Mouse (Mus musculus) urinary bladder, postnatal 10 days (tissue): ENCODE data around the gene Myo15.
"Not testable (repeated sequence)": the region's sequence is repeated elsewhere in the genome, so short reads cannot be mapped to it uniquely, and the experiment has no call there.

ENCODE experiments used
- DNase-seq: peaks from one replicate; pipeline ENCODE4 v3.0.0; 2022; ENCODE audit warnings: low spot score

Myo15 gene

GRCm38 (mm10) chr11:60507281-60507680, 38.1 kb downstream of the Myo15 start:
- DNase-seq = no peak

GRCm38 (mm10) chr11:60508950-60509349, 39.8 kb downstream of the Myo15 start:
- no peak for DNase-seq

GRCm38 (mm10) chr11:60509500-60509899, 40.4 kb downstream of the Myo15 start:
- DNase-seq = no peak

- DNase-seq = no peak
Measured at GRCm38 (mm10) chr11:60511893-60512292, 42.8 kb downstream of the Myo15 start.

GRCm38 (mm10) chr11:60512520-60512919, 43.4 kb downstream of the Myo15 start:
- DNase-seq = no peak

- DNase-seq = no peak
Measured at GRCm38 (mm10) chr11:60514941-60515340, 45.8 kb downstream of the Myo15 start.

GRCm38 (mm10) chr11:60518305-60518704, 49.2 kb downstream of the Myo15 start:
- no peak for DNase-seq

- no peak for DNase-seq
Measured at GRCm38 (mm10) chr11:60522027-60522426, 52.9 kb downstream of the Myo15 start.

GRCm38 (mm10) chr11:60522661-60523365, 53.7 kb downstream of the Myo15 start:
- no peak for DNase-seq

- no peak for DNase-seq
Measured at GRCm38 (mm10) chr11:60526461-60526860, 57.3 kb downstream of the Myo15 start.

GRCm38 (mm10) chr11:60535676-60536075, 66.5 kb downstream of the Myo15 start:
- no peak for DNase-seq

- DNase-seq = no peak
Measured at GRCm38 (mm10) chr11:60536180-60536858, 67.2 kb downstream of the Myo15 start, which contains the start of gene Alkbh5. Alkbh5 (plus strand) TSS chr11:60536381.

GRCm38 (mm10) chr11:60536859-60537467, 67.8 kb downstream of the Myo15 start:
- DNase-seq = peak; percentile 74

- DNase-seq = peak; percentile 87
Measured at GRCm38 (mm10) chr11:60537468-60538347, 68.6 kb downstream of the Myo15 start.

- peak; percentile 16 for DNase-seq
Measured at GRCm38 (mm10) chr11:60538371-60539281, 69.5 kb downstream of the Myo15 start.

- DNase-seq = no peak
Measured at GRCm38 (mm10) chr11:60539540-60539939, 70.4 kb downstream of the Myo15 start.

- DNase-seq = no peak
Measured at GRCm38 (mm10) chr11:60540002-60540610, 71.0 kb downstream of the Myo15 start.

- DNase-seq = no peak
Measured at GRCm38 (mm10) chr11:60540761-60541160, 71.6 kb downstream of the Myo15 start.

GRCm38 (mm10) chr11:60541831-60542230, 72.7 kb downstream of the Myo15 start:
- no peak for DNase-seq

- DNase-seq = not testable (repeated sequence)
Measured at GRCm38 (mm10) chr11:60543211-60543610, 74.1 kb downstream of the Myo15 start.

GRCm38 (mm10) chr11:60545433-60545832, 76.3 kb downstream of the Myo15 start:
- no peak for DNase-seq
